Mouse (Mus musculus) heart, embryonic 14.5 days (tissue): ENCODE measurements around the gene Ankrd34c. TPM values are rescaled to one million over a fixed set of nuclear protein-coding genes. Genes with fewer than 3 reads are reported as not detected.

Experiments
- ATAC-seq: fragments of 200-750 bp; cut with Nextera tagmentation; 2 replicates; pipeline ENCODE4 v1.8.0; 2017; ENCODE audit warnings: low read depth, moderate TSS enrichment; ENCODE audit not compliant: insufficient number of reproducible peaks, insufficient read depth, low FRiP score
- H3K27ac ChIP-seq, 2 experiments: fragments of 200-500 bp in 1 of 2; fragments of 300-500 bp in 1 of 2; sonication (generic) in 1 of 2; replicated peaks in 1 of 2; 2 replicates each; pipeline ENCODE4 v1.5.1; 2012 to 2014; ENCODE audit warnings: low read depth in 2 of 2, low read length in 2 of 2, control low read depth in 1 of 2, mild to moderate bottlenecking in 1 of 2, mixed read lengths in 1 of 2; ENCODE audit not compliant: control insufficient read depth in 1 of 2, insufficient read depth in 1 of 2
- H3K27me3 ChIP-seq: fragments of 300-500 bp; sonication (generic); 2 replicates; pipeline ENCODE4 v1.6.1; 2014; ENCODE audit warnings: mild to moderate bottlenecking, low read length, control low read depth; ENCODE audit not compliant: control insufficient read depth, insufficient read depth
- H3K36me3 ChIP-seq: fragments of 300-500 bp; sonication (generic); 2 replicates; pipeline ENCODE4 v1.6.1; 2014; ENCODE audit warnings: mild to moderate bottlenecking, control low read depth, low read length, mixed read lengths; ENCODE audit not compliant: control insufficient read depth, insufficient read depth
- H3K4me1 ChIP-seq, 2 experiments: fragments of 200-500 bp in 1 of 2; fragments of 300-500 bp in 1 of 2; sonication (generic) in 1 of 2; 2 replicates each; pipeline ENCODE4 v1.6.1; 2012 to 2014; ENCODE audit warnings: low read length in 2 of 2, control low read depth in 1 of 2, mixed read lengths in 1 of 2; ENCODE audit not compliant: control insufficient read depth in 2 of 2, insufficient read depth in 2 of 2
- H3K4me2 ChIP-seq: fragments of 300-500 bp; sonication (generic); 2 replicates; pipeline ENCODE4 v1.6.1; 2014; ENCODE audit warnings: mild to moderate bottlenecking, low read length
- H3K4me3 ChIP-seq, 2 experiments: fragments of 200-500 bp in 1 of 2; fragments of 300-500 bp in 1 of 2; sonication (generic) in 1 of 2; 2 replicates each; pipeline ENCODE4 v1.5.1; 2012 to 2014; ENCODE audit warnings: low read length in 2 of 2, mild to moderate bottlenecking in 2 of 2, control low read depth in 1 of 2, low read depth in 1 of 2, moderate library complexity in 1 of 2; ENCODE audit not compliant: control insufficient read depth in 1 of 2, insufficient read depth in 1 of 2
- H3K9ac ChIP-seq: fragments of 300-500 bp; sonication (generic); 2 replicates; pipeline ENCODE4 v1.6.1; 2014; ENCODE audit warnings: mild to moderate bottlenecking, low read length
- H3K9me3 ChIP-seq: fragments of 300-500 bp; sonication (generic); 2 replicates; pipeline ENCODE4 v1.6.1; 2016; ENCODE audit warnings: low read length, control low read depth; ENCODE audit not compliant: control insufficient read depth
- WGBS: fragments of 180-500 bp; shearing (Covaris S2); extraction: QIAGEN DNeasy Blood & Tissue Kit; methylation state at CpG from one replicate; pipeline ENCODE4 v1.1.7; 2014; 5-methylcytosine and 5-hydroxymethylcytosine counted together
- polyA plus RNA-seq: library from polyadenylated mRNA; unstranded; fragments of >200 nt; fragmentation: Nextera tagmentation; extraction: Ambion mirVana; gene quantifications from 2 replicates; pipeline ENCODE4 v1.2.1, GENCODE M21; 2014

The Ankrd34c gene
- polyA plus RNA-seq, 1 experiment from 2014 or later = not detected

DNA sequence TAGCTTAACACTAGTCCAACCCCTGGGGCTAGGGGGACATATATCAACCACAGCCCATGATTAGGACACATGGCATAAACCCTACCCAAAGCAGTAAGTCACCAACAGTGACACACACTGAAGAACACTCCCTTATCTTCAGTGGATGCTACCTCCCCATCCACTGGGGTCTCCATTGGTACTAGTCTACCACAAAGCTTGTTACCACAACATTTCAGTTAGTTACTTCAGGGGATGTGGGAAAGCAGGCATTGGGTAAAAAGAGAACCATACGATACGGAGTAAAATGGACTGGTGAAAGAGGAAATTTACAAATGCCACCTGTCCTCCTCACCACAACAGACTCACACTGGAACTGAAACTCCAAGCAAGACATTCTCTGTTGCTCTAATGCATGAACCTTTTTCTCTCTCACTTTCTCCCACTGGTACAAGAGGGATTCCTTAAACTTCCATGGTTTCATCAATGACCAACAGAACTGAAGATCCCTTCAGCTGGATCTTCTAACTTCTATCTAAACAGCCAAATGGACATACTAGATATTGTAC lies 37.3 kb downstream of the Ankrd34c start:
- Histone ChIP-seq H3K4me1 (peaks cover 5 to 7% of the 10 kb centered on the region in 2 experiments; a peak in 3 of 4 replicates), H3K9me3 (no peaks in the 10 kb centered on the region), H3K4me3 (no peak overlapping the region), H3K27ac (no peak overlapping the region), H3K4me2 (no peak overlapping the region), H3K36me3 (peaks cover 46% of the 10 kb centered on the region), H3K9ac (no peak overlapping the region), H3K27me3 (no peaks in the 10 kb centered on the region)
- no peak for ATAC-seq
- WGBS = 71% methylated on average over 2 of the region's 2 CpGs

DNA sequence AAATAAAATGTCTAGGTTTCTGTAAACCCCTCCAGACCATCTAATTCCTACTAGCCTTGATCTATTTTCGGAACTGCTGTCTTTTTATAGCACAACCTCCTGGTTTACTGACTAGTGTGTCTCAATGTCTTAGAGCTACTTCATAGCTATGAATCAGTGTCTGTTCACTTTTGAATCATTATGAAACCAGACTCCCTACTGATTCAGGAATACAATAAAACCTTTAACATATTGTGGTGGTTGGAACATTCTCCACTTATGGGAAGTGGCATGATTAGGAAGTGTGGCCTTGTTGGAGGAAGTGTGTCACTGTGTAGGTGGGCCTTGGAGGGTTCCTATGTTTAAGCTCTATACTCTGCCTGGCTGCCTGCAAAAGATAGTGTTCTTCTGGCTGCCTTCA lies 43.1 kb downstream of the Ankrd34c start:
- no peak for ATAC-seq
- 62% methylated on average over 1 of the region's 1 CpGs for WGBS
- Histone ChIP-seq H3K4me1 (no peaks in the 10 kb centered on the region), H3K36me3 (peaks cover 21% of the 10 kb centered on the region), H3K4me2 (no peak overlapping the region), H3K4me3 (no peak overlapping the region), H3K27me3 (no peaks in the 10 kb centered on the region), H3K9ac (no peak overlapping the region), H3K27ac (no peak overlapping the region), H3K9me3 (no peaks in the 10 kb centered on the region)

DNA sequence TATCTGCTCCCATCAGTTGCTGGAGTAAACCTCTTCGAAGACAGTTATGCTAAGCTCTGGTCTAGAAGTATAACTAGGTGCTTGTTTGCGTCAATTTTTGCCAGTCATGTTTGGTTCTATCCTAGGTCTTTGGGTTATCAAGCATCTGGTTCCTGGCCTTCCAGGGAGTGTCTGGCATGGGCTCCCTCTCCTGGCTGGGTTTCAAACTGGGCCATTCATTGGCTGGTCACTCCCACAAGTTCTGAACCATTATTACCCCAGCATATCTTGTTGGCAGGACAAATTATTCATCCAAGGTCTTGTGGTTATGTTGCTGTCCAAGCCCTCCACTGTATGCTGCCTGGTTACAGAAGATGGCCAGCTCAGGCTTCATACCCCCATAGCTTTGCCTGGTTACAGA lies 44.6 kb downstream of the Ankrd34c start:
- Histone ChIP-seq H3K9me3 (no peaks in the 10 kb centered on the region), H3K4me1 (no peaks in the 10 kb centered on the region), H3K27me3 (no peaks in the 10 kb centered on the region), H3K4me2 (no peak overlapping the region), H3K9ac (no peak overlapping the region), H3K4me3 (no peak overlapping the region), H3K36me3 (peaks cover 6% of the 10 kb centered on the region), H3K27ac (no peak overlapping the region)
- WGBS = 80% methylated on average over 2 of the region's 2 CpGs
- no peak for ATAC-seq

DNA sequence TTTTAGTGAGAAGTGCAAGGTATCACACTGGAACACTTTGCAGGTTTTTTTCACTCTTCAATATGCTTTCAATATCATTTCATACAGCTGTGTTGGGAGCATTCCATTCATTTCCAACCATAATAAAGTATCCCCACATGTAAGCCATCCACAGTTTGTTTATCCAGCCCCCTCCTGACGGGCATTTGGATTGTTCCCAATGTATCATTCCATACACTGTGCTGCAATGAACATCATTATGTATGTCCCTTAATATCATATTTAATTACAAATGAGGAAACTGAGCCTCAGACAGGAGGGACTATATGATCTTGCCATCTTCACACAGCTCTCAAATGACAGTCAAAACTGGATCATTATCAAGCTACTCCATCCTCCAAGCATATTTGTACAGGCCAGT lies 49.1 kb downstream of the Ankrd34c start:
- no peak for ATAC-seq
- no peak overlapping the region for H3K9ac ChIP-seq
- H3K36me3 ChIP-seq = no peaks in the 10 kb centered on the region
- H3K4me2 ChIP-seq = no peak overlapping the region
- H3K27ac ChIP-seq = no peak overlapping the region
- no peaks in the 10 kb centered on the region for H3K27me3 ChIP-seq
- H3K4me1 ChIP-seq = no peaks in the 10 kb centered on the region
- H3K4me3 ChIP-seq = no peak overlapping the region
- 48% methylated on average over 1 of the region's 1 CpGs for WGBS
- H3K9me3 ChIP-seq = no peaks in the 10 kb centered on the region

DNA sequence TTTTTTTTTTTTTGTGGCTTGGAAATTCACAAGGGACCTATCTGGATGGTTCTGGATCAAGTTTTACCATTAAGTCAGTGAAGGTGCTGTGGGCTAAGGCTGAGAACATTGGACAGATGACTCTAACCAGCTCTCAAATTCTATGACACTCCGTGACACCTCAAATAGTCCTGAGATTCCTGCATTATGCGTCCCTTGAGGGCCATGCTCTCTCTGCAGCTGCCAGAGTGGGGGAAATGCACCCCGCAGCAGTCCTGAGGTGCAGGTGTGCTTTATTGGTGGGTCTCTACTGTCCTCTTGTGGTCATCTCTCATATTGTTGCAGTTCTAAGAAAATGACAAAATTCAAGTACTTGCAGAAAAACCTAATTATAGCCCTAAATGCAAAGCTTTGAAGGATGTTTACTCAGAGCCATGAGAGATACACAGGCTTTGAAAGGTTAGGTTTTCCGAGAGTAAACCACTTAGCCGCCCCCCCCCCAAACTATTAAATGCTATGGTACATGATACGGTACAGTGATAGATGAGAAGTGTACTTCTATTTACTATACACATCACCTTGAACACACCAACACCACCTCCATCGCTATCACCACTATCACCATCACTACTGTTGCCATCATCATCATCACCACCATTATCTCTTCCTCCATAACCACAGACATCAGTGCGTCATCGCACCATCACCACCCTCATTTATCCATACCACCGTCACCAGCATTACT lies 50.6 kb downstream of the Ankrd34c start:
- no peak overlapping the region for H3K4me3 ChIP-seq
- no peak for ATAC-seq
- no peaks in the 10 kb centered on the region for H3K36me3 ChIP-seq
- no peak overlapping the region for H3K27ac ChIP-seq
- H3K9me3 ChIP-seq = no peaks in the 10 kb centered on the region
- H3K4me2 ChIP-seq = no peak overlapping the region
- H3K4me1 ChIP-seq = no peaks in the 10 kb centered on the region
- H3K9ac ChIP-seq = no peak overlapping the region
- H3K27me3 ChIP-seq = no peaks in the 10 kb centered on the region
- 56% methylated on average over 10 of the region's 10 CpGs for WGBS

DNA sequence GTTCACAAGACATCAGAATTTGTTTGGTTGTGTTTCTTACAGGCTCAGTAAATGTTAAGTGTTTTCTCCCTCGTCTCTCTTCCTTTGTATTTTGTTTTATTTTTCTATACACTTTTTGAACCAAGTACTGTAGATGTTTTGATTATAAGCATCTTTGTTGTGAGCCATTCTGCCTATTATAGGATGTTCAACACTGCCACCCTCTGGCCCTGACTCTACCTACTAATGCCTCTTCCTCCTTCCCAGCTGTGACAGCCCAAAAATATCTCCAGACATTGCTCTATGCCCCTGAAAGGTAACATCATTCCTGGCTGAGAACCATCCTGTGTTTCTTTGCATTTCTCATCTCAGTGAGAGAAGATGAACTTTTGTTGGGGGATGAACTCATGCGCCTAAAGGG lies 52.0 kb downstream of the Ankrd34c start:
- Histone ChIP-seq H3K4me2 (no peak overlapping the region), H3K4me1 (no peaks in the 10 kb centered on the region), H3K9ac (no peak overlapping the region), H3K36me3 (no peaks in the 10 kb centered on the region), H3K9me3 (no peaks in the 10 kb centered on the region), H3K4me3 (no peak overlapping the region), H3K27ac (no peak overlapping the region), H3K27me3 (no peaks in the 10 kb centered on the region)
- WGBS = 57% methylated on average over 2 of the region's 2 CpGs
- ATAC-seq = no peak

DNA sequence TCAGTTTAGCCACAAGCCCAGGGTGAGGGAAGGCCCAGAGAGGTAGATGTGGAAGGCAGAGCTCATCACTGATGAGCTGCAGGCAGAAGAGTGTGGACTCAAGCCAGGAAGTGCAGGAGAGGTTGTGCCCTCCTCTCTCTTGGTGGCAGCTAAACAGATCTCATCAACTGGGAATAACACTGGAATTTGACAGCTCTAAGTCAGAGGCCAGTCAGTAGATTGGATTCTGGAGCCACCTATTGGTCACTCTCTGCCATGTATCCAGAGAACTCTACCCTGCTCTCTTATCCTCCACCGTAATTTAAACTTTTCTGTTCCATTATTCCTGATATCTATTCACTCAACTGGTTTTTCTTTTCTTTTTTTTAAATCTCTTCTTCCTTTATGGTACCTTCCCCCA lies 59.3 kb downstream of the Ankrd34c start:
- WGBS = 57% methylated on average over 1 of the region's 1 CpGs
- H3K9ac ChIP-seq = no peak overlapping the region
- H3K27ac ChIP-seq = no peak overlapping the region
- H3K27me3 ChIP-seq = no peaks in the 10 kb centered on the region
- H3K4me3 ChIP-seq = no peak overlapping the region
- no peak for ATAC-seq
- no peak overlapping the region for H3K4me2 ChIP-seq
- no peaks in the 10 kb centered on the region for H3K4me1 ChIP-seq
- no peaks in the 10 kb centered on the region for H3K36me3 ChIP-seq
- no peaks in the 10 kb centered on the region for H3K9me3 ChIP-seq
